Mouse (Mus musculus) E14TG2a.4 (cell line): ENCODE measurements around the gene Klk1b4.
A peak's percentile ranks its signal among the peaks of the same experiment; 100 is the strongest.

Experiments
- CTCF ChIP-seq: conservative IDR thresholded peaks from 2 replicates; pipeline ENCODE4 v1.5.1; 2014; ENCODE audit warnings: low read length
- NANOG ChIP-seq: IDR thresholded peaks from 2 replicates; pipeline ENCODE4 v1.6.1; 2014; ENCODE audit warnings: borderline replicate concordance, low read length, mixed read lengths

- TF ChIP-seq CTCF (no peak), NANOG (0 out of 2 replicates have a peak, but pooled peaks have one; percentile 11)
Observed at GRCm38 (mm10) chr7:44225076-44225475, 17.8 kb downstream of the Klk1b4 start, which contains the start of gene Klk1.
